Mouse (Mus musculus): ENCODE measurements at regions not wholly inside any gene's neighbourhood (a gene's known extent, or its start where the extent isn't known, plus 50 kb on each side); places are given as distances from the start of the nearest gene placed in this dataset.

- DNase-seq = no peak
Measured at GRCm38 (mm10) chrX:12834681-12835080, 72.8 kb upstream of the Med14 start.

- no peak for DNase-seq
Measured at GRCm38 (mm10) chrX:12832709-12833108, 70.8 kb upstream of the Med14 start.

- no peak for DNase-seq
Measured at GRCm38 (mm10) chrX:12829165-12829564, 67.3 kb upstream of the Med14 start.

GRCm38 (mm10) chrX:12827299-12827872 lies 65.5 kb upstream of the Med14 start:
- DNase-seq = no peak

GRCm38 (mm10) chrX:12826646-12827045 lies 64.8 kb upstream of the Med14 start:
- no peak for DNase-seq

- DNase-seq = no peak
Measured at GRCm38 (mm10) chrX:12825262-12825661, 63.4 kb upstream of the Med14 start.

- DNase-seq = no peak
Measured at GRCm38 (mm10) chrX:12824497-12824896, 62.6 kb upstream of the Med14 start.

GRCm38 (mm10) chrX:12822777-12823176 lies 60.9 kb upstream of the Med14 start:
- no peak for DNase-seq

GRCm38 (mm10) chrX:12813083-12813660 lies 51.3 kb upstream of the Med14 start:
- no peak for DNase-seq

All from lung, adult 18-20 months (tissue).